Mouse (Mus musculus) cerebellum, adult 2 months (tissue): ENCODE results near the gene Il16.

Experiments used
- CTCF ChIP-seq: fragments of 200-500 bp; IDR thresholded peaks from 2 replicates; pipeline ENCODE4 v1.5.1; 2011; ENCODE audit warnings: low read depth, mild to moderate bottlenecking, control low read depth, low read length, moderate library complexity, borderline replicate concordance; ENCODE audit not compliant: insufficient read depth
- POLR2A ChIP-seq: fragments of 200-500 bp; IDR thresholded peaks from 2 replicates; pipeline ENCODE4 v1.6.1; 2011; ENCODE audit warnings: low read length, control low read depth, borderline replicate concordance; ENCODE audit not compliant: insufficient read depth

- TF ChIP-seq CTCF (no peak), POLR2A (no peak)
Measured at GRCm38 (mm10) chr7:83794006-83794683, 48.6 kb upstream of the Il16 start.
